ENCODE assay signal across 9 mouse cellular contexts in genomic region chr9:103573994-103574750, GRCm38 (mm10).
A peak's percentile ranks its signal among the peaks of the same experiment; 100 is the strongest.
DNase-seq lines count a peak whose midpoint lies in the region; ATAC-seq lines count a peak whose summit lies in the region.
"Had no signal": no experiment of that assay in that cellular context is flagged by ENCODE, and none has a peak within 500 bp of the region (broad histone marks: within the 10 kb centered on the region; RNA-seq: fewer than 3 reads in every experiment).

No protein-coding gene starts in this region.

- H3K4me3 ChIP-seq in kidney, embryonic 16.5 days (ENCODE audit: low read length) = no peak overlapping the region
- H3K4me3 ChIP-seq in hindbrain, embryonic 15.5 days = no peak overlapping the region
- H3K4me3 ChIP-seq in neural tube, embryonic 14.5 days (ENCODE audit: low read depth, low read length) = no peak overlapping the region
- H3K4me3 ChIP-seq: stomach, embryonic 15.5 days had no signal

- H3K9me3 ChIP-seq in kidney, embryonic 16.5 days (ENCODE audit: low read length) = no peaks in the 10 kb centered on the region
- H3K9me3 ChIP-seq in hindbrain, embryonic 15.5 days = no peaks in the 10 kb centered on the region
- H3K9me3 ChIP-seq in neural tube, embryonic 14.5 days (ENCODE audit: control insufficient read depth, low read length) = no peaks in the 10 kb centered on the region
- H3K9me3 ChIP-seq: stomach, embryonic 15.5 days had no signal

- WGBS in kidney, embryonic 16.5 days = 9% methylated on average over 5 of the region's 5 CpGs
- 2% methylated on average over 5 of the region's 5 CpGs for WGBS in hindbrain, embryonic 15.5 days
- 2% methylated on average over 5 of the region's 5 CpGs for WGBS in neural tube, embryonic 14.5 days

- DNase-seq in kidney, postnatal 25 days = no peak
- DNase-seq in cerebellum, postnatal 36 days = peak; percentile 66 to 73
- no peak for DNase-seq in heart, adult 8-10 months (ENCODE audit: low spot score)
- no peak for DNase-seq in gastrocnemius, postnatal 10 days
- DNase-seq in gastrocnemius, postnatal 4 days (ENCODE audit: low spot score in 2 of 2) = no peak

- H3K27me3 ChIP-seq in kidney, embryonic 16.5 days (ENCODE audit: insufficient read depth, low read length) = no peaks in the 10 kb centered on the region
- H3K27me3 ChIP-seq in hindbrain, embryonic 15.5 days = no peaks in the 10 kb centered on the region
- H3K27me3 ChIP-seq in neural tube, embryonic 14.5 days (ENCODE audit: control insufficient read depth, insufficient read depth, low read length) = no peaks in the 10 kb centered on the region
- H3K27me3 ChIP-seq: stomach, embryonic 15.5 days had no signal

- no peaks in the 10 kb centered on the region for H3K36me3 ChIP-seq in kidney, embryonic 16.5 days (ENCODE audit: insufficient read depth, low read length)
- no peaks in the 10 kb centered on the region for H3K36me3 ChIP-seq in hindbrain, embryonic 15.5 days
- no peaks in the 10 kb centered on the region for H3K36me3 ChIP-seq in neural tube, embryonic 14.5 days (ENCODE audit: control insufficient read depth, insufficient read depth, low read length)
- H3K36me3 ChIP-seq: stomach, embryonic 15.5 days had no signal

- peaks cover 29% of the 10 kb centered on the region for H3K4me1 ChIP-seq in kidney, embryonic 16.5 days (ENCODE audit: insufficient read depth, low read length)
- H3K4me1 ChIP-seq in hindbrain, embryonic 15.5 days (replicated peaks) = peaks cover 42% of the 10 kb centered on the region
- peaks cover 18% of the 10 kb centered on the region; the same call in 1 of the 2 replicates for H3K4me1 ChIP-seq in neural tube, embryonic 14.5 days (ENCODE audit: control insufficient read depth, insufficient read depth, low read length)

- H3K4me2 ChIP-seq in kidney, embryonic 16.5 days (replicated peaks; ENCODE audit: low read depth, low read length) = no peak overlapping the region
- H3K4me2 ChIP-seq in hindbrain, embryonic 15.5 days = no peak overlapping the region; the same call in 1 of the 2 replicates
- H3K4me2 ChIP-seq in neural tube, embryonic 14.5 days (ENCODE audit: low read depth, low read length) = no peak overlapping the region
- H3K4me2 ChIP-seq: stomach, embryonic 15.5 days had no signal

- no peak overlapping the region for H3K27ac ChIP-seq in kidney, embryonic 16.5 days (ENCODE audit: low read length)
- 0 out of 2 replicates have a peak overlapping the region, but pooled peaks have one; percentile 32 for H3K27ac ChIP-seq in hindbrain, embryonic 15.5 days (replicated peaks)
- H3K27ac ChIP-seq in neural tube, embryonic 14.5 days (ENCODE audit: low read depth, low read length) = no peak overlapping the region; the same call in 1 of the 2 replicates
- H3K27ac ChIP-seq: stomach, embryonic 15.5 days had no signal

- H3K9ac ChIP-seq in kidney, embryonic 16.5 days (replicated peaks; ENCODE audit: low read length) = no peak overlapping the region
- H3K9ac ChIP-seq in hindbrain, embryonic 15.5 days = no peak overlapping the region
- no peak overlapping the region for H3K9ac ChIP-seq in neural tube, embryonic 14.5 days (replicated peaks; ENCODE audit: low read depth, low read length)
- H3K9ac ChIP-seq: stomach, embryonic 15.5 days had no signal

- peak; percentile 87 for ATAC-seq in kidney, embryonic 16.5 days (ENCODE audit: low FRiP score, low TSS enrichment)
- peak; percentile 61; the same call in 1 of the 2 replicates for ATAC-seq in hindbrain, embryonic 15.5 days (ENCODE audit: low FRiP score, low read depth)
- peak; percentile 62 for ATAC-seq in neural tube, embryonic 14.5 days (ENCODE audit: low read depth)

Comparison
In these comparisons a context has a peak if more than half of its experiments do, and no peak if none do; other contexts are left out.
1. DNase-seq: peak in cerebellum, postnatal 36 days (2 of 2); none in kidney, postnatal 25 days (0 of 2), heart, adult 8-10 months (single experiment), gastrocnemius, postnatal 10 days (single experiment) and gastrocnemius, postnatal 4 days (0 of 2).
2. Peak in every context shown above with its lines, with median percentiles within 50 percentile points of each other: ATAC-seq.